Mouse (Mus musculus) liver, postnatal 0 days (tissue): Measurements from ENCODE around the gene Srsf7. TPM values are rescaled to one million over a fixed set of nuclear protein-coding genes. Genes with fewer than 3 reads are reported as not detected.

Source experiments
- ATAC-seq: fragments of 200-750 bp; cut with Nextera tagmentation; 2 replicates; pipeline ENCODE4 v1.8.0; 2017; ENCODE audit warnings: mild to moderate bottlenecking, moderate library complexity
- DNase-seq: peaks from one replicate; pipeline ENCODE4 v3.0.0-alpha.2; 2016
- H3K27ac ChIP-seq: fragments of 300-500 bp; sonication (generic); 2 replicates; pipeline ENCODE4 v1.5.1; 2014; ENCODE audit warnings: antibody characterized with exemption, moderate library complexity, mild to moderate bottlenecking, low read depth
- H3K27me3 ChIP-seq: fragments of 300-500 bp; sonication (generic); 2 replicates; pipeline ENCODE4 v1.6.1; 2014; ENCODE audit warnings: low read length, control low read depth, mixed read lengths; ENCODE audit not compliant: insufficient read depth
- H3K36me3 ChIP-seq: fragments of 300-500 bp; sonication (generic); replicated peaks from 2 replicates; pipeline ENCODE4 v1.6.1; 2014; ENCODE audit warnings: mild to moderate bottlenecking, control low read depth, low read length, moderate library complexity, mixed read lengths; ENCODE audit not compliant: insufficient read depth
- H3K4me1 ChIP-seq: fragments of 300-500 bp; sonication (generic); 2 replicates; pipeline ENCODE4 v1.6.1; 2014; ENCODE audit warnings: antibody characterized with exemption, mild to moderate bottlenecking, control low read depth; ENCODE audit not compliant: insufficient read depth
- H3K4me2 ChIP-seq: fragments of 300-500 bp; sonication (generic); 2 replicates; pipeline ENCODE4 v1.6.1; 2014; ENCODE audit warnings: low read depth, mild to moderate bottlenecking, low read length, moderate library complexity, mixed read lengths
- H3K4me3 ChIP-seq: fragments of 300-500 bp; sonication (generic); 2 replicates; pipeline ENCODE4 v1.5.1; 2014; ENCODE audit warnings: low read depth, low read length
- H3K9ac ChIP-seq: fragments of 300-500 bp; sonication (generic); replicated peaks from 2 replicates; pipeline ENCODE4 v1.6.1; 2014; ENCODE audit warnings: mild to moderate bottlenecking, moderate library complexity
- H3K9me3 ChIP-seq: fragments of 300-500 bp; sonication (generic); 2 replicates; pipeline ENCODE4 v1.6.1; 2016; ENCODE audit warnings: mild to moderate bottlenecking, control low read depth, low read length, mixed read lengths
- CTCF ChIP-seq: sonication (generic); IDR thresholded peaks from 2 replicates; pipeline ENCODE4 v1.5.1; 2016; ENCODE audit warnings: antibody characterized with exemption, low read depth
- EP300 ChIP-seq: IDR thresholded peaks from 2 replicates; pipeline ENCODE4 v1.6.1; 2016; ENCODE audit warnings: antibody characterized with exemption, low read depth, mild to moderate bottlenecking
- WGBS: fragments of 180-500 bp; shearing (Covaris S2); extraction: QIAGEN DNeasy Blood & Tissue Kit; methylation state at CpG from one replicate; pipeline ENCODE4 v1.1.7; 2014; ENCODE audit not compliant: insufficient replicate concordance; 5-methylcytosine and 5-hydroxymethylcytosine counted together
- polyA plus RNA-seq: library from polyadenylated mRNA; unstranded; fragments of >200 nt; fragmentation: Nextera tagmentation; extraction: Ambion mirVana; gene quantifications from 2 replicates; pipeline ENCODE4 v1.2.1, GENCODE M21; 2015

The Srsf7 gene
- polyA plus RNA-seq, 1 experiment from 2014 or later = 142 TPM

- no peak overlapping the region for H3K4me3 ChIP-seq
- H3K27me3 ChIP-seq = no peaks in the 10 kb centered on the region
- DNase-seq = peak; percentile 33
- no peak overlapping the region for H3K4me2 ChIP-seq
- 60% methylated on average over 4 of the region's 4 CpGs for WGBS
- peak overlapping the region; percentile 36; the same call in 1 of the 2 replicates for H3K27ac ChIP-seq
- ATAC-seq = peak; percentile 79
- H3K4me1 ChIP-seq = peaks cover 8% of the 10 kb centered on the region
- no peak overlapping the region for H3K9ac ChIP-seq
- H3K36me3 ChIP-seq = no peaks in the 10 kb centered on the region
- TF ChIP-seq EP300 (no peak), CTCF (no peak)
- no peaks in the 10 kb centered on the region for H3K9me3 ChIP-seq
These were observed 35.2 kb downstream of the Srsf7 start for GRCm38 (mm10) chr17:80171948-80172347.

GRCm38 (mm10) chr17:80170951-80171350, 36.2 kb downstream of the Srsf7 start:
- 76% methylated on average over 7 of the region's 7 CpGs for WGBS
- TF ChIP-seq EP300 = no peak
- TF ChIP-seq CTCF = no peak
- no peak for DNase-seq

GRCm38 (mm10) chr17:80169792-80170191, 37.3 kb downstream of the Srsf7 start:
- DNase-seq = no peak
- H3K4me3 ChIP-seq = no peak overlapping the region
- no peaks in the 10 kb centered on the region for H3K36me3 ChIP-seq
- H3K9ac ChIP-seq = no peak overlapping the region
- no peak for TF ChIP-seq CTCF
- no peak for TF ChIP-seq EP300
- no peak overlapping the region for H3K27ac ChIP-seq
- peaks cover 3% of the 10 kb centered on the region for H3K4me1 ChIP-seq
- no peaks in the 10 kb centered on the region for H3K9me3 ChIP-seq
- no peaks in the 10 kb centered on the region for H3K27me3 ChIP-seq
- no peak overlapping the region for H3K4me2 ChIP-seq
- WGBS = 73% methylated on average over 6 of the region's 6 CpGs
- no peak for ATAC-seq

More at GRCm38 (mm10) chr17:80170951-80171350, 36.2 kb downstream of the Srsf7 start:
- Histone ChIP-seq H3K9me3 (no peaks in the 10 kb centered on the region), H3K27me3 (no peaks in the 10 kb centered on the region), H3K4me2 (no peak overlapping the region), H3K27ac (no peak overlapping the region; the same call in 1 of the 2 replicates), H3K4me1 (peaks cover 8% of the 10 kb centered on the region), H3K36me3 (no peaks in the 10 kb centered on the region), H3K4me3 (no peak overlapping the region), H3K9ac (no peak overlapping the region)
- ATAC-seq = no peak

DNA sequence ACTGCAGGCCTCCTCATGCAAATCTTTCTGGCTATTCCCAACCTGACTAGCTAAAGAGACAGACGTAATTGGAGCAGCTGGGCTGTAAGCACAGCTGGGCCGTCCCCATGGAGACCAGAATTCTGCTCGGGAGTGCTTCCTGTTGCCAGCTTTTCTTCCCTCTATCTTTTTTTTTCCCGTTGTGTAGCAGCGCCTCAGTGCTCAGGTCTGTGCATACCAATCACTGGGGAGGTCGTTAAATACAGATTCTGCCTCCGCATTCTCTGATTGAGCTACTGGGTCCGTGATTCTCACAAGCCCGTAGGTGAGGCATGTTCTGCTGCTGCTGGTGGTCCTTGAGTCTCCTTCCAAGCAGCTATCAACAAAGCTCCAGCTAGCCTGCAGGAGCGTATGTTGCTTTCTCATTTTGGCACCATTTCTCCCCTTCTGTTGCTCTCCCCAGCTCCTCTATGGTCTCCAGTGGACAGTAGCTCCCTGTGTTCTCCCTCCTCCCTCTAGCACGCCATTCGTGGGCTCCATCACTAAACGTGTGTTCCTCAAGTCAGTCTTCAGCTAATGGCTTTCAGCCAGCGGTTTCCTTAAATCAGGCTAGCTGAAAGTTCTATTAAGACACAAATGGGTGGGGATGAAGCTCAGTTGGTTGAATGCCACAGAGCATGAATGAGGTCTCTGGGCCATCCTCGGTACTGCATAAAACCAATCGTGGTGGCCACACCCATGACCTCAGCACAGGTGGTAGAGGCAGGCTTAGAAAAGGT, 38.5 kb downstream of the Srsf7 start:
- no peaks in the 10 kb centered on the region for H3K9me3 ChIP-seq
- H3K9ac ChIP-seq = no peak overlapping the region
- no peak for DNase-seq
- H3K4me3 ChIP-seq = no peak overlapping the region
- no peak overlapping the region for H3K4me2 ChIP-seq
- 42% methylated on average over 16 of the region's 16 CpGs for WGBS
- no peak for ATAC-seq
- H3K4me1 ChIP-seq = no peaks in the 10 kb centered on the region; the same call in 1 of the 2 replicates
- H3K27ac ChIP-seq = no peak overlapping the region
- no peak for TF ChIP-seq EP300
- TF ChIP-seq CTCF = no peak
- no peaks in the 10 kb centered on the region for H3K36me3 ChIP-seq
- H3K27me3 ChIP-seq = no peaks in the 10 kb centered on the region

DNA sequence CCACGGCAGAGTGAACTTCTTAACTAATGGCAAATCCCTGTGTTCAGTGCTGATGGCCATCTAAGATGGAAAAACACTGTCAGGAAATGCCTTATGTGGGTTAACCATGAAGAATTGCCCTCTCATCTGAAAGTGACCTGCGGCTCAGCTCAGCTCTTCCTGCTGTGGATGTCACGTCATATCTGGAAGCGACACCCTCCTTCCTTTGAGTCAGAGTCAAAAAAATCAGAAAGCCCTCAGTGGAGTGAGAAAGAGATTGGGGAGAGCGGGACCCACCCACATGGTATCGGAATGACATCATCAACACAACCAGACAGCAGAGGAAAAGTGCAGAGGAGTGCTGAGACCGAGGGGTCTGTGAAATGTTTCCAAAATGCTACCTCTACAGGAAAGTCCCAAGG, 39.3 kb downstream of the Srsf7 start:
- Histone ChIP-seq H3K4me2 (no peak overlapping the region), H3K9me3 (no peaks in the 10 kb centered on the region), H3K36me3 (no peaks in the 10 kb centered on the region), H3K27ac (no peak overlapping the region), H3K27me3 (no peaks in the 10 kb centered on the region), H3K9ac (no peak overlapping the region), H3K4me1 (no peaks in the 10 kb centered on the region; the same call in 1 of the 2 replicates), H3K4me3 (no peak overlapping the region)
- DNase-seq = no peak
- no peak for ATAC-seq
- WGBS = 48% methylated on average over 7 of the region's 7 CpGs
- TF ChIP-seq CTCF = no peak
- TF ChIP-seq EP300 = no peak

DNA sequence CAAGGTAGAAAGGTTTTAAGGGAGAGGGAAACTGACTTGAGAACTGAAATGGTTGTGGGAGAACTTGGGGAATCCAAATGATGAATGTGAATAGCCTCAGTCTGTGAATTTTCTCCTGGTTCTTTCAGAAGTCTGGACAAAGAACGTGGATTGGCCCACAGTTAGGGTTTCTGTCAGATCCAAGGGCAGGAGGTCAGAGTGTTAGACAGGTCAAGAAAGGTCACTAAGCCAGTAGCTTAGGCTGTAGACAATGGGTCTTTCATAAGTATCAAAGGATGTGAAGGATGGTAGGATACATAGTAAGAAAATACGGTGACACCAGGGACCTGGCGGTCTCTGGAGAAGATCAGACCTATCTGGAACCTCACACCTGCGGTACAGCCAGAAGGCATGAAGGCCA, 39.7 kb downstream of the Srsf7 start:
- 78% methylated on average over 4 of the region's 4 CpGs for WGBS

More for the DNA sequence above, 39.7 kb downstream of the Srsf7 start:
- ATAC-seq = no peak
- no peak overlapping the region for H3K4me2 ChIP-seq
- H3K4me3 ChIP-seq = no peak overlapping the region
- H3K27me3 ChIP-seq = no peaks in the 10 kb centered on the region
- TF ChIP-seq CTCF = no peak
- no peak for TF ChIP-seq EP300
- no peaks in the 10 kb centered on the region for H3K9me3 ChIP-seq
- H3K36me3 ChIP-seq = no peaks in the 10 kb centered on the region
- no peak for DNase-seq
- H3K27ac ChIP-seq = no peak overlapping the region
- no peaks in the 10 kb centered on the region; the same call in 1 of the 2 replicates for H3K4me1 ChIP-seq
- no peak overlapping the region for H3K9ac ChIP-seq
